Mouse (Mus musculus) thymus, adult 18-20 months (tissue): ENCODE results near the gene Cfap161.

ENCODE experiments used
- DNase-seq, 2 experiments: peaks; one replicate each; pipeline ENCODE4 v3.0.0; 2022; ENCODE audit warnings: mixed read lengths in 2 of 2

Cfap161 gene

GRCm38 (mm10) chr7:83802007-83802406 is 7.3 kb upstream of the Cfap161 start:
- DNase-seq, result no peak

- DNase-seq, result no peak
These were observed 6.8 kb upstream of the Cfap161 start for GRCm38 (mm10) chr7:83801483-83801875.

DNA sequence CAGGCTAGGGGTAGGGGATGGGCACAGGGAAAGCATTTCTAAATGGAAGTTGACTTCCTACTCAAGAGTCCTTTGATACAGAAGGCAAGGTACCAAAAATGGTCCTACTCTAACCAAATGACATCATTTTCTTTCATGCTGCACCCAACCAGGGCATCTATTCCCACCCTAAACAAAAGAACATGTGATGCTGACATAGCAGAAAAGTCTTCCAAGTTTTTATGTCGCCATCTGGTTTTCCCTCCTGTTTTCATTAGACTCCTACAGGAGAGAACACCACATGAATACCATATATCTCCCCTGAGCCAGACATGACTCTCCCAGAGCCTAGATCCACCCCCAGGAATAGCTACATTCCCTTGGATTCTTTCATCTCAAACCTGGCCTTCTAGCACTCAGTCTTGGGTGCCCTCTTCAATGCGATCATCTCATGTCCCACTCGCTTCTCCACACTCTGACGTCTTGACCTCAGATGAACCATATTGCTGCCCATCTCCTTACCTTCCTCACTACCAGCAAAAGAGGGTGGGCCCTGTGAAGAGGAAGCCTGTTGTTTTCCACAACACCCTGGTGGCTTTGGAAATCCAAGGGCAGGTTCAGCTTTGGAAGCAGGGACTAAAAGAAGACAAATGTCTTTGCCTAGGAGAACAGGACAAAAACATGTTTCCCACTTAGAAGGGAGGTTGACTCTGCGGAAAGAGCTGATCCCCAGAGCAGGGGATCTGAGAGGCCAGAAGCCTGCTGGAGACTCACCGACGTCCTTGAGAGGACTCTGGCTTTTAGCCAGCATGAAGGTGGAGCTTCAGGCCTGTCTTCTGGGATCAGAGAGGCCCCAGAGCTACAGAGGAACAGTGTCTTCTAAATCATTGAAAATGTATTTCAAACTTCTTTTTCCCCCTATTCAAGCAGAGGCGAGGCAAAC is 6.1 kb upstream of the Cfap161 start:
- no peak for DNase-seq

DNA sequence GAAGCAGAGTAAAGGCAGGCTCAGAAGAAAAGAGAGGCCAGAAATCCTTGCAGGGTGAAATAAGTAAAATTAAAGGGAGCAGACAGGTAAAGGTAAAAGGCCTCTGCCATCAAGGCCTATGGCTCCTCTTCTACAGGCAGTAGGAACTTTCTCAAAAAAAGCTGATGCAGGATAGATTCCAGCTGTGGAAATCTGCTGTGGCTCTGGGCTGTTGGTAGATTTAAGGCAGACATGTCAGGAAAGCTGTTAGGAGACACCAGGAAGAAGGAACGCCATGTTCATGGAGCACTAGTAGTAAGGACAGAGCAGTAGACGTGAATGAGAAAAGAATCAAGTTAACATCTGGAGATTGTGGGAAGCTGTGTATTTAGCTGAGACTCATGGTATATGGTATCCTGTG is 5.4 kb upstream of the Cfap161 start:
- DNase-seq, result no peak

DNA sequence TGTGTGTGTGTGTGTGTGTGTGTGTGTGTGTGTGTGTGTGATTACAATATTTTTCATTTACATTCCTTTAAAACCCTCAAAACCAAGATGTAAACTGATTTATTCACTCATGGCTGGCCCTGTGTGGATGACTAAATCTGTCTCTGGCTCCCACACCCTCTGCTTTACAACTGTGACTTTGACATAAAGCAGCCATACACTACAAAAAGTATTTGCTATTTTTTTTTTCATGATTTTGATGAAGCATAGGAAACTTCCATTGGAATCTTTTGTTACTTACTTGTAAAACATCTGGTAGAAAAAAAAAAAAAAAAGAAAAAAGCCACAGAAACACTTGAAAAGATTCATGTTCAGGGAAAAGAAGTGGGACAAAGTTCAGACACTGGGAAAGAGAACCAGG is 3.3 kb upstream of the Cfap161 start:
- DNase-seq, result no peak

GRCm38 (mm10) chr7:83796177-83796576 is 1.5 kb upstream of the Cfap161 start:
- DNase-seq, result no peak

GRCm38 (mm10) chr7:83794006-83794683 is 535 bp downstream of the Cfap161 start:
- DNase-seq, result no peak

GRCm38 (mm10) chr7:83780881-83781280 is 13.8 kb downstream of the Cfap161 start:
- no peak for DNase-seq

DNA sequence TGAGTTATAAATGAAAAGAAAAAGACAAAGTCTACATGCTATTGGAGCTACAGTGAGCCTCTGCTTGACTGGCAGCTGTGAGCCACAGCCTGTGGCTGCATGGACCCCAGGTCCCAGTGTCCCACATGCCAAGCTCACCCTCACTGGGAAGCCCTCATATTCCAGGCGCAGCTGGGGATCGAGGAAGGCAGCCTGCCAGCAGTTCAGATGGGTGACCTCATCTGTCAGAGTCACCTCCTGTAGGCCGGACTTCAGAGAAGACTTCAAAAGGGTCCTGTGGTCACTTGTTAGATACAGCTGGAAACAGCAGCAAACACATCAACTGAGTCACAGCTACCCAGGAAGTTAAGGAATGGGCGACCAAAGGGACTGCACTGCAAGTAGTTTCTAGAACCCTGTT is 14.7 kb downstream of the Cfap161 start:
- DNase-seq, result no peak

- no peak for DNase-seq
These were observed 15.7 kb downstream of the Cfap161 start for GRCm38 (mm10) chr7:83779028-83779427.

DNA sequence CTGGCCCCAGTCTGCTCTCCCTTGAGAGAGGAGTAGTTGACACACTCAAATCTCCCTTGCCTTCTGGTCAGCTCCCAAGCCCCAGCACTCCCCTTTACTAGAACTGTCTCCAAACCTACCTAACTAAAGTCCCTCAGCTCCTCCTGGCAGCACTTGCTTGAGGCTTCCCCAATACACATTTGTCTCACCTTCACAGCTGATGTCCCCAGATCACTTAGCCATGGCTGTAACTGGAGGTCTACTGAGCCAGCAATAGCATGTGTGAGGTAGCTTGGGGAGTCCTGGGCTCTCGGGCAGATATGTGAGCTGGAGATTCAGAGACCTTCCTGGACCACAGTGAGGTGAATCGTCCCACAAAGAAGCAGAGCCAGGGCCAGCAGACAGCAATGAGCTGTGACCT is 16.2 kb downstream of the Cfap161 start:
- no peak for DNase-seq

DNA sequence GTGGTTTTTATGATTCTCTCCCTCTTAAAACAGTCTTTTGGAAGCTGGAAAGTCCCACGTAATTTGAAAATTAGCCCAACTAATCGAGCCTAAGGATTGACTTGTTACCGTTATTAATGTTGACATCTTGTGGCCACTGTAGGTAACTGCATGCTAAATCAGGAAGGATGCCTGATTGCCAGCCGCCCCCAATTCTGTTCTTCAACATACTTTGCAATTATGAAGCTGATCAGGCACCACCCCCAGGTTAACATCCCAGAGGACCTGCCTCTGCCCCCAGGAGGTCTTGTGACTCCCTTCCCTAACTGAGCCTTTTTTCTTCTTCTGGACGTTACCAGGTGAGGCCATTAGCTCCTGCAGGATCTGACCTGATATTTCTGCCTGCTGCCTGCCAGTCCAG is 20.0 kb downstream of the Cfap161 start:
- no peak for DNase-seq

GRCm38 (mm10) chr7:83763674-83764073 is 31.0 kb downstream of the Cfap161 start:
- no peak for DNase-seq

DNA sequence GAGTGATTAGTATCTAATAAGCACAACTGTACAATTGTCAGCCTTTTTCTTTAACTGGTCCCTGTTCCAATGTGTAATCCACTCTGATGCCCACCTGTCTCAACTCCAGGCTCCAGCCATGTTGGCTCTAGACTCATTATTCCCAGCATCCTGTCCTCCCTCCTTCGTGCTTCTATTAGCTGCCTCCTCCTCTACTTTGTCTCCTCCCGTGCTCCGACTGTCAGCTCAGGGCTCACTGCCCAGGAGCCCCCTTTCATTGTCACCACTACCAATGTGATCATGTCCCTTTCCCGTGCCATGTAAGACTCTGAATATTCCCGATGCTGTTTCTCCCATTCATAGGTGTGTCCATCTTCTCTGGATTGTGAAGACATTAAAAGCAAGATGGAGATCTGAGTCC is 32.3 kb downstream of the Cfap161 start:
- no peak for DNase-seq

- no peak for DNase-seq
These were observed 43.6 kb downstream of the Cfap161 start for GRCm38 (mm10) chr7:83751055-83751454.

- DNase-seq, result no peak
These were observed 46.3 kb downstream of the Cfap161 start for GRCm38 (mm10) chr7:83748405-83748804.

DNA sequence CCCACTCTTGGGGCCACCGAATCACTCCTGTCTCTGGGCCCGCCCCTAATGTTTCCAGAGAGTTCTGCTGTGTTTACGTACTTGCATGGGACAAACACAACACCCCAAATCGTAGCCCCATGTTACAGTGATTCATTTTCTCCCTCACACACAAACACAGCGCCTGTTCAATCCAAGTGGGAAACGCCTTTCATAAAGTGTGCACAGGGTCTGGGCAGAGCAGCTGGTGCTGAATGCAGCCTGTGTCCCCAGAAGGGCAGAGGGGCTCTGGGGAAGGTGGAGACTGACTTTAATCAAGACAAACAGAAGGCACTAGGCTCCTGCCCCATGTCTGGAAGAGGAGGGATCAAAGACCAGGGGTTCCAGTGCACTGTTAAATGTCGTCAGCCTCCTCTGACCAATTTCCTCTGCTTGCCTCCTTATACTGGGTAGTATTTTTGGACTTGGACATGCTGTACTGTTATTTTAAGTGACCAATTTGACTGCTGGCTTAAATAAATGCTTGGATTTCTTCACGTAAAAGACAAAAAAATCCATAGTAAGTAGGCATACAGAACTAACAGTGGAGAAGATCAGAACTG is 48.5 kb downstream of the Cfap161 start:
- DNase-seq, result no peak

- no peak for DNase-seq
These were observed 49.1 kb downstream of the Cfap161 start, which contains the start of gene Il16 for GRCm38 (mm10) chr7:83745413-83746106. Gene Il16, minus strand, starts transcription at chr7:83745726.

- DNase-seq, result no peak
These were observed 49.6 kb downstream of the Cfap161 start for GRCm38 (mm10) chr7:83745065-83745412.

GRCm38 (mm10) chr7:83744250-83744649 is 50.4 kb downstream of the Cfap161 start:
- no peak for DNase-seq

DNA sequence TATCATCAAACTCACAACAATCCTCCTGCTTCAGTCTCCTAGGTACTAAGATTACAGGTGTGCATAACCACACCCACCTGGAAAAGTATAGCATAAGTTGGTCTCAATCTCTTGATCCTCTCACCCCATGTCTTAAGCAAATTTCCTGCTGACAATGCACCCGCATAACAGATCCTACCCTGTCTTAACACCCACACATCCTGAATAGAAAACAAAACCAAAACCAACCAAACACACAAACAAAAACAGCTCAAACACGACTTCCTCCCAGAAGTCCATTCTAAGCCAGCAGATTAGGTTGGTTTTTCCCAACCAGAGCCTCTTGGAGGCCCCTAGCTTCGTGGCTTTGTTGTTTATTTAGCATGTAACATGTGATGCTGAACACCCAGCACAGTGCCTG is 52.0 kb downstream of the Cfap161 start:
- no peak for DNase-seq

- no peak for DNase-seq
These were observed 52.7 kb downstream of the Cfap161 start for GRCm38 (mm10) chr7:83742026-83742425.

DNA sequence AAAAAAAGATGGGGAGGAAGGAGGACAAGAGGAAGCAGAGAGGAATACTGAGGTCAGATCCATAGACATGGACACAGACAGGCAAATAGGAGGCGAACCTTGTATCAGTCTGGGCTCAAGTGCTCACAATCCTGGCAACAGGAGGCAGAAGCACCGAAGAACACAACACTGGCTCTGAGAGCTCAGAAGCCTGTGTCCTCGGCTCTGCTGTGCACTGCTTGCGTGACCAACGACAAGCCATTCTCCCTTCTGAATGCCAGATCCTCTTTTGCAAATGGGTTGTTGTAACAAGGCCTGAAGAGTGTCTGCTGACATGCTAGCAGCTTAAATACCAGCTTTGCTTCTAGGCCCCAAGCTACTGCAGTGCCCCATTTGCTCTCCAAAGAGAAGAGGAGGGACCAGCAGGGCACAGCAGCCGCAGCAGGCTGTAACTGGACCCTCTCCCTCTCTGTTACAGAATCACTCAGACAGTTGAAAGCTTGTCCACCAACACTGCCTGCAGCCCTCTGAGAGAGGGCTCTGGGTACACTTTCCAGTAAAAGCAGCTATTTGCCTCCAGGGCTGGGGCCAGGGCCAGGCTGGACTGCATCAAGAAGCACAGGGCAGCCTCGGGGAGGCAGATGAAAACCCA is 54.9 kb downstream of the Cfap161 start:
- no peak for DNase-seq
